Mouse (Mus musculus) hindbrain, embryonic 15.5 days (tissue): ENCODE results near the gene Tnni2. TPM values are rescaled to one million over a fixed set of nuclear protein-coding genes. Genes with fewer than 3 reads are reported as not detected.

ENCODE experiments used
- ATAC-seq: fragments of 200-750 bp; cut with Nextera tagmentation; 2 replicates; pipeline ENCODE4 v1.8.0; 2017; ENCODE audit warnings: low read depth, moderate number of reproducible peaks, moderate TSS enrichment; ENCODE audit not compliant: low FRiP score
- H3K27ac ChIP-seq: fragments of 300-500 bp; sonication (generic); replicated peaks from 2 replicates; pipeline ENCODE4 v1.5.1; 2015; ENCODE audit warnings: mild to moderate bottlenecking, inconsistent platforms
- H3K27me3 ChIP-seq: fragments of 300-500 bp; sonication (generic); 2 replicates; pipeline ENCODE4 v1.6.1; 2015; ENCODE audit warnings: control low read depth, inconsistent platforms
- H3K36me3 ChIP-seq: fragments of 300-500 bp; sonication (generic); 2 replicates; pipeline ENCODE4 v1.6.1; 2015; ENCODE audit warnings: control low read depth, inconsistent platforms
- H3K4me1 ChIP-seq: fragments of 300-500 bp; sonication (generic); replicated peaks from 2 replicates; pipeline ENCODE4 v1.6.1; 2015; ENCODE audit warnings: control low read depth, inconsistent platforms
- H3K4me2 ChIP-seq: fragments of 300-500 bp; sonication (generic); 2 replicates; pipeline ENCODE4 v1.6.1; 2015; ENCODE audit warnings: moderate library complexity, mild to moderate bottlenecking, inconsistent platforms
- H3K4me3 ChIP-seq: fragments of 300-500 bp; sonication (generic); 2 replicates; pipeline ENCODE4 v1.5.1; 2015; ENCODE audit warnings: mild to moderate bottlenecking, inconsistent platforms
- H3K9ac ChIP-seq: fragments of 300-500 bp; sonication (generic); 2 replicates; pipeline ENCODE4 v1.6.1; 2015; ENCODE audit warnings: inconsistent platforms
- H3K9me3 ChIP-seq: fragments of 300-500 bp; sonication (generic); 2 replicates; pipeline ENCODE4 v1.6.1; 2016; ENCODE audit warnings: control low read depth, inconsistent platforms
- WGBS: fragments of 180-500 bp; shearing (Covaris S2); methylation state at CpG from one replicate; pipeline ENCODE4 v1.1.7; 2015; 5-methylcytosine and 5-hydroxymethylcytosine counted together
- polyA plus RNA-seq: library from polyadenylated mRNA; unstranded; fragments of >200 nt; fragmentation: Nextera tagmentation; extraction: Ambion mirVana; gene quantifications from 2 replicates; pipeline ENCODE4 v1.2.1, GENCODE M21; 2015

Tnni2 gene
- polyA plus RNA-seq, 1 experiment from 2014 or later: 0.79 TPM

DNA sequence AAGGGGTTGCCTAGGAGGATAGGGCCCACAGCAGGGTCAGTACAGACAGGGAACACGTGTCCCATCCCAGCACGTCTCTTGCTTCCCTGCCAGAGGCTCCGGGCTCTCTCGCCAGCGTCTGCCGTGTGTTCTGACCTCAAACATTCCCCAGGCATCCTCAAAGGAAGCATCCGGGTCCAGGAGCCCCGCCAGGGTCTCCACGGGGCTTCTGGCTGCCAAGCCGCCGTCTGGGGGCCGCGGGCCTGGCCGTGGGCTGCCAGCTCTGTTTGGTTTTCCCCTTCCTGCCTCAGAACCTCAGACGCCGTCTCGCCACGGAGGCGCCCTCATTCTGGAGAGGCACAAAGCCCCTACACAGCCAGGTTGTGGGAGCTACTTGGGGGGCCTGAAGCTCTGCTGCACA, 8.0 kb upstream of the Tnni2 start:
- Histone ChIP-seq H3K4me2 (no peak overlapping the region), H3K36me3 (no peaks in the 10 kb centered on the region), H3K9me3 (no peaks in the 10 kb centered on the region), H3K27ac (no peak overlapping the region), H3K9ac (no peak overlapping the region), H3K27me3 (no peaks in the 10 kb centered on the region), H3K4me3 (no peak overlapping the region), H3K4me1 (peaks cover 8% of the 10 kb centered on the region)
- 49% methylated on average over 19 of the region's 19 CpGs for WGBS
- ATAC-seq: no peak

DNA sequence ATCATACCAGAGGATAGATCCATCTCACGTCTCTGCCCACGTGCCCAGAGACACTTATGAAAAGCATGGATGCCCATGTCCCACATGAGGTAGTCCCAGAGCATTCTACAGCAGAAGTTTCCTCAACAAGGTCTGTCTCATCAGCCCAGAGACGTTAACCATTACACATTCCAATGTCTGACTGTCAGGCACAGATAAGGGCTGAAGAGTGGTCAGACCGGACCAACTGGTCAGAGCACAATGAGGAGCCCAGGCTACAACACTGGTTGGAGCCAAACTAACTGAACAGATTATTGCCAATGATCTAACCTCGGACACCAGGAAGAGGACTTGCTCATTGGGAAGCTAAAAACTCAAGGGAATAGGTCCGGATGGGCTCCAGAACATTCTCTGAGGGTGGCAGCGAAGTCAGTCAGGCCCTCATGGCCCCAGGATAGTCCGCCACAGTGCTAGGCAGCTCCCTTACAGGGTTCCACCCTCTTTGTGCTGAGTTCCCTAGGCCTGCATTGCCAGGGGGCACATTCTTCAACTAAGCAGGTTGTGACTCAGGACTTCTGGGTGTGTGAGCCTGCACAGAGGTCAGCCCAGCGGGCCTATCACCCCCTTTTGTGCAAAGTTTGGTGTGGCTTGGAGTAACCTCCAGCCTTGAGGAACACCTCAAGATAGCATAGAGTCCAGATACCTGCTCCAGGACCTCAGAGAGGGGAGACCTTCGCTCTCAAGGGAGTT, 7.3 kb upstream of the Tnni2 start, which contains the start of gene Syt8:
TSS of gene Syt8 (plus strand) at position 714 of the 729 bp plus-strand sequence.
- 86% methylated on average over 10 of the region's 10 CpGs for WGBS
- Histone ChIP-seq H3K4me3 (no peak within 1 kb of the TSS), H3K4me2 (no peak within 1 kb of the TSS), H3K27ac (no peak within 1 kb of the TSS), H3K36me3 (no peaks in the 10 kb centered on the region), H3K27me3 (no peaks in the 10 kb centered on the region), H3K4me1 (peaks cover 8% of the 10 kb centered on the region), H3K9ac (no peak within 1 kb of the TSS), H3K9me3 (no peaks in the 10 kb centered on the region)
- no peak for ATAC-seq

DNA sequence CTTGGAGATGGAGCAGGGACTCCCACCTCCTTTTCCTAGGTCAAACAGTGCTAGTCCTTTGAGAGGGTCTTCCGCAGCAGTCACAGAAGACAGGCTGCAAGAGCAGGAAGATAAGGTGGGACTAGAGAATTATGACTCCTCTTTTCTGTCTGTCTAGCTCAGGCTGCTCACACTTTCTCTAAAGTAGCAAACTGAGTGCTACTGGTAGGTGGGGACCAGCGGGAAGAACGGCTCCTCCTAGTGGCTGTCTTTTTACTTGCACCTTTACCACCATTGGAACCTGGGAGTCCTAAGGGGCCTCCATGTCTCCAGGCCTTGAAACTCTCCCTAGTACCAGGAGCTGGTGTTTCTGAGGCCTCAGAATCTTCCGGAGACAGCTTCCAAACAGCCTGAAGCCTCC, 6.1 kb upstream of the Tnni2 start:
- WGBS: 29% methylated on average over 4 of the region's 4 CpGs
- Histone ChIP-seq H3K4me2 (no peak overlapping the region), H3K27me3 (no peaks in the 10 kb centered on the region), H3K9me3 (no peaks in the 10 kb centered on the region), H3K4me3 (no peak overlapping the region), H3K36me3 (no peaks in the 10 kb centered on the region), H3K9ac (no peak overlapping the region), H3K4me1 (peaks cover 2% of the 10 kb centered on the region), H3K27ac (no peak overlapping the region)
- no peak for ATAC-seq

DNA sequence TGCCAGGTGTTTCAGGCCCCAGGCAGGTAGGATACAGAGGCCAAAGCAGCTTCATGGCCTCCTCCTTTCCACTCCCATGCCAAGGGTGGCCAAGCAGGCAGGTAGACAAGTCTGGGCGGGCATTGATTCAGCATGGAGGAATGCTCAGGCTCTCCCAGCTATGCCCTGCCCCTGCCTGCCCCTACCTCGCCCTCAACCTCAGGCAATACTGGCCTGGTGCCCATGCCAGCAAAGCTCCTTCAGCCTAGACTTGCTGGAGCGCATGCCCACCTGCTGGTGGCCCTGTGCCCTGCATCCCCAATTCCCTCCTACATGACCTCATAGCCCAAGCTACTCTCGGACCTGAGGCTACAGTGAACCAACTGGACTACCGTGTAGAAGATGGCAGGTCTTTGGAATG, 4.3 kb upstream of the Tnni2 start:
- H3K36me3 ChIP-seq: no peaks in the 10 kb centered on the region
- no peak overlapping the region for H3K9ac ChIP-seq
- no peak for ATAC-seq
- no peaks in the 10 kb centered on the region for H3K9me3 ChIP-seq
- 84% methylated on average over 5 of the region's 5 CpGs for WGBS
- no peak overlapping the region for H3K4me2 ChIP-seq
- no peak overlapping the region for H3K27ac ChIP-seq
- no peak overlapping the region for H3K4me3 ChIP-seq
- H3K27me3 ChIP-seq: no peaks in the 10 kb centered on the region
- H3K4me1 ChIP-seq: no peaks in the 10 kb centered on the region

DNA sequence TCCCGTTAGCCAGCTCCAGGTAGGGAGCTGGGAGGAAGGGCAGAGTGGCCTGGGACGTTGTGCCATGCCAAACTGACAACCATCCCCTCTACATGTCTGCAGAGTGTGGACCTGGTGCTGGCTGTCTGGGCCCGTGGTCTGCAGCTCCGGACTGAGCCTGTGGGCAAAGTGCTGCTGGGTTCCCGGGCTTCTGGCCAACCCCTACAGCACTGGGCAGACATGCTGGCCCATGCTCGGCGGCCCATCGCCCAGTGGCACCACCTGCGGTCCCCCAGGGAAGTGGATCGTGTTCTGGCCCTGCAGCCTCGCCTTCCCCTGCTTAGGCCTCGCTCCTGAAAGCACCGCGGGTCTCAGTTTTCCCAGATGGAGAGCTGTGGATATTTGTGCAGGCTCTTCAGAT, 1.6 kb upstream of the Tnni2 start:
- Histone ChIP-seq H3K4me1 (no peaks in the 10 kb centered on the region), H3K27ac (no peak overlapping the region), H3K4me2 (no peak overlapping the region), H3K27me3 (no peaks in the 10 kb centered on the region), H3K36me3 (no peaks in the 10 kb centered on the region), H3K9me3 (no peaks in the 10 kb centered on the region), H3K4me3 (no peak overlapping the region), H3K9ac (no peak overlapping the region)
- 82% methylated on average over 14 of the region's 14 CpGs for WGBS
- no peak for ATAC-seq

DNA sequence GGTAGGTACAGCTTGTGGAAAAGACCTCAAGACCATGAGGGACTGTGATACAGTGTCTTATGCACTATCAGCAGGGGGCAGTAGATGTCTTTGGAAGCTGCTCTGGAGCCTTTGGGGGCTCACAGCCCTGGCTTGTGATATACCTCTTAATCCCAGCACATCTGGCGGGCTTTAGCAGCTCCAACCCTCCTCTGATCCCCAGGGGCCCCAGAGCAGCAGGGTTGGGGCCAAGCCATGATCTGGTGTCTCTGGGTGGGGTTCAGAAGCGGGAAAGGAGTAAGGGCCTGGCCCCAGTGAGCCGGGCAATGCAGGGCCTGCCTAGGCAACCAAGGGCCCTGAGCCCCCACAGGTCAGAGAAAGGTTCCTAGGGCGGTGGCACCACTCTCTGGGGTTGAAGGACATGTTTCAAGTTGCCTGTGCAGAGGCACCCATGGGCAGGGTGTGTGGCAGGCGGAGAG, 922 bp upstream of the Tnni2 start:
- no peak overlapping the region for H3K4me2 ChIP-seq
- H3K9ac ChIP-seq: no peak overlapping the region
- no peaks in the 10 kb centered on the region for H3K9me3 ChIP-seq
- peak; percentile 65; the same call in 1 of the 2 replicates for ATAC-seq
- 54% methylated on average over 5 of the region's 5 CpGs for WGBS
- no peaks in the 10 kb centered on the region for H3K36me3 ChIP-seq
- H3K4me3 ChIP-seq: no peak overlapping the region
- no peak overlapping the region for H3K27ac ChIP-seq
- H3K27me3 ChIP-seq: no peaks in the 10 kb centered on the region
- no peaks in the 10 kb centered on the region for H3K4me1 ChIP-seq

DNA sequence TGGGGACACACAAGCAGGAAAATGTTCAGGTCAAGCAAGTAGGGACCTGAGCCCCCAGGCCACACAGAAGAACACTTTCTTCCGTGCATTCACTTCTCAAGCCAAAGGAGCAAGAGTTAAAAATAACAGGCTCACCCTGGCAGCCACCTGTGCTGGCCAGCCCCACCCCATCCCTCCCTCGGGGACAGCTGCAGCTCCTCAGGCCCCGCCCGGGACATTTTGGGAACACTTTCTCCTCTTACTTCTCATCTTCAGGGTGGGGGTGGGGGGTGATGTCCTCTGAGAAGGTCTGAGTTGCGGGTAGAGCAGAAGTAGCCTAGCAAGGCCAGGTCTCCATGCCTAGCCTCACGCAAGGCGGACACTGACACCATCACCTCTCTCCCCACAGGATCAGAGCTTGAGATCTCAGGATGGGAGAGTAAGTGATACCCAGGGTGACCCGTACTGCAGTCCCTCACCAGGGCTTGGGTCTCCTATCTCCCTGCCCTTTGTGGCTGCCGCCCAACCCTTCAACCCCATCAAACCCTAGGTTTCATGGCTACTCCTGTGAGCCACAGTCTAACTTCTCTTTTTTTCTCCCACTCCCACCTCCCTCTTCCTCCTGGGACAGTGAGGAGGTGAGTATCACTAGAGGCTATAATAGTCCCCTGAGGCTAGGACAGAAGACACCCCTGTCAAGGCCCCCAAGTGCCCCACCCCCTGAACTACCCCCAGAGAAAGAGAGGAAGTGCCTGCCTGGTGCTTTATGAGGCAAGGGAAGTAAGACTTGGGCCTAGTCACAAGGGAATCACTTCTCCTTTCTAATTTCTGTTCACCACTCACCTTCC, 686 bp downstream of the Tnni2 start:
- Histone ChIP-seq H3K4me2 (no peak overlapping the region), H3K27ac (no peak overlapping the region), H3K4me1 (no peaks in the 10 kb centered on the region), H3K27me3 (no peaks in the 10 kb centered on the region), H3K4me3 (no peak overlapping the region), H3K36me3 (no peaks in the 10 kb centered on the region), H3K9ac (no peak overlapping the region), H3K9me3 (no peaks in the 10 kb centered on the region)
- no peak for ATAC-seq
- WGBS: 79% methylated on average over 9 of the region's 9 CpGs

DNA sequence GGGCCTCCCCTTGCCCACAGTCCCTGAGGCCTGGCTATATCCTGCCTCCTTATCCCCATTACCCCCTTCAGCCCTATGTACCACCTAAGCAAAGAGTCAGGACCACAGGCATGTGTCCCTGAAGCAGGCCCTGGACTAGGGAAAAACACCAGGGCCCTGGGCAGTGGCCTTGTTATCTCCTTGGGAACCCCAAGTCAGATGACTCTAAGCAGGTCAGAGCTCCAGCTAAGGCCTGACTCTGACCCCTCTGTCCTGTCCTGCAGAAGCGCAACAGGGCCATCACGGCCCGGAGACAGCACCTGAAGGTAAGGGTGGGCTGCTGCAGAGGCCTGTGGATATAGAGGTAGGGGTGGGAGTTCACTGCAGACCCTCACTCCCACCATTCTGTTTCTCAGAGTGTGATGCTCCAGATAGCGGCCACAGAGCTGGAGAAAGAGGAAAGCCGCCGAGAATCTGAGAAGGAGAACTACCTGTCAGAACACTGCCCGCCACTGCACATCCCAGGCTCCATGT, 1.4 kb downstream of the Tnni2 start:
- no peak overlapping the region for H3K4me3 ChIP-seq
- no peak overlapping the region for H3K4me2 ChIP-seq
- no peaks in the 10 kb centered on the region for H3K27me3 ChIP-seq
- H3K36me3 ChIP-seq: no peaks in the 10 kb centered on the region
- H3K27ac ChIP-seq: no peak overlapping the region
- H3K4me1 ChIP-seq: no peaks in the 10 kb centered on the region
- whole genome bisulfite sequencing: 94% methylated on average over 7 of the region's 7 CpGs
- H3K9ac ChIP-seq: no peak overlapping the region
- no peak for ATAC-seq
- H3K9me3 ChIP-seq: no peaks in the 10 kb centered on the region

DNA sequence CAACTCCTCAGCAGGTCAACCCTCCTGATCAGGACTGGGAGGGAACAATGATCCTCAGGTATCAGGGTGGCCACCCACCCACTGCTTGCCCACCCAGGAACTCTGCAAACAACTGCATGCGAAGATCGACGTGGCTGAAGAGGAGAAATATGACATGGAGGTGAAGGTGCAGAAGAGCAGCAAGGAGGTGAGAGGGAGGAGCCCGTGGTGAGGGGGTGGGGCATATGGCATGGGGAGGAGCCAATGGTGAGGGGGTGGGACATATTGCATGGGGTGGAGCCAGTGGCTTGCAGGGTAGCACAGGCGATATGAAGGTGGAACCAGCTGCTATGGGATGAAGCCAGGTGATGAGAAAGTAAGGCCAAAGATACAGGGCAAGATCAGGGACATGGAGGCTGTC, 1.9 kb downstream of the Tnni2 start:
- Histone ChIP-seq H3K4me1 (no peaks in the 10 kb centered on the region), H3K9ac (no peak overlapping the region), H3K9me3 (no peaks in the 10 kb centered on the region), H3K36me3 (no peaks in the 10 kb centered on the region), H3K4me3 (no peak overlapping the region), H3K27ac (no peak overlapping the region), H3K4me2 (no peak overlapping the region), H3K27me3 (no peaks in the 10 kb centered on the region)
- ATAC-seq: no peak
- WGBS: 81% methylated on average over 5 of the region's 5 CpGs

DNA sequence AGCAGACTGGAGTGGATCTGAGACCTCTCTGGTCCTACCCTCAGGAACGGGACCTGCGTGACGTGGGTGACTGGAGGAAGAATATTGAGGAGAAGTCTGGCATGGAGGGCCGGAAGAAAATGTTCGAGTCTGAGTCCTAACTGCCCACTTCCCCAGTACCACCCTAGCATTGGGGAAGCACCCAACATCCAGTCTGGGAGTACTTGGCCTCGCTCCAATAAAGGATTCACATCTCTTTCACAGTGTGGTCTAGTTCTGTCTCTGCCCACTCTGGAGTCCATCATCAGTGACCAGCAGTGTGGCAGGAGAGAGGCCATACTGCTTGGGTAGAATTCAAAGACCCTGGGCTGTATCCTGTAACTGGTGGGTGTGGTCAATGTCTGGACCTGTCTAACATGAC, 2.6 kb downstream of the Tnni2 start:
- Histone ChIP-seq H3K27ac (no peak overlapping the region), H3K4me3 (no peak overlapping the region), H3K4me2 (no peak overlapping the region), H3K9ac (no peak overlapping the region), H3K9me3 (no peaks in the 10 kb centered on the region), H3K27me3 (no peaks in the 10 kb centered on the region), H3K36me3 (no peaks in the 10 kb centered on the region), H3K4me1 (no peaks in the 10 kb centered on the region)
- 91% methylated on average over 6 of the region's 6 CpGs for WGBS
- ATAC-seq: no peak

DNA sequence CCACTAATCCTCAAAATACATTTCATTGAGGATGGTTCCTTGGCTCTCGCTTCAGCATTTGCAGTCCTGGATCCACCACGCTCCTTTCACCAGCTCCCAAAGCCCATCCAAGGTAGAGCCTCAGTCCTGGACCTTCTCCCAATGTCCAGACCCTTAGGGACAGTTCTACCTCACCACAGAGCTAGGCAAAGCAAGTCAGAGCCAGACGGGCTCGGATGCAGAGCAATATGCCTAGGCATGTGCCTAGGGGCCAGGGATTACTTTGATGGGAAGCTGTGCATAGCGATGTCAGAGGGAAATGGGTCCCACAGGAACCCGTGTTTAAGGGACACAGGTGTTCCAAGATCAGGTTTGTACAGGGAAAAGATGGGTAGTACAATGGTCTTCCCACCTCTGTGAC, 3.7 kb downstream of the Tnni2 start:
- Histone ChIP-seq H3K4me2 (no peak overlapping the region), H3K27ac (no peak overlapping the region), H3K4me3 (no peak overlapping the region), H3K9ac (no peak overlapping the region), H3K36me3 (no peaks in the 10 kb centered on the region), H3K27me3 (no peaks in the 10 kb centered on the region), H3K4me1 (no peaks in the 10 kb centered on the region), H3K9me3 (no peaks in the 10 kb centered on the region)
- WGBS: 94% methylated on average over 6 of the region's 6 CpGs
- ATAC-seq: no peak

DNA sequence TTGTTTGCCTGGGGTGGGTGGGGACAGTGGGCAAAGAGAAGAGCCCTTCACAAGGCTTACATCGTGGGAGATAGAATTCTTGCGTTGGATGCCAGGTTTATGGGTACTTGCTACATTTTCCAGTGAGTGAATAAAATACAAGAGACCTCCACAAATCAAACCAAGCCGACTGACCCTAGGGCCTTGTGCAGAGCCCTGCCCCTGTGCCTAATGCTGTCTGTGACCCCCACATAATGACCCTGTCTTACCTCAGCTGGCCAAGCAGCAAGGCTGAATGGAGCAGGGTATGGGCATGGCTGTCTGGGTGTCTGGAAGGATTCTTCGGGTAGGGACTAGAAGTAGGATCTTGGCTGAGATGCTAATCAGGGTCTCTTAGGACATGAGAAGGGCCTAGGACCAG, 4.7 kb downstream of the Tnni2 start:
- Histone ChIP-seq H3K4me1 (no peaks in the 10 kb centered on the region), H3K36me3 (no peaks in the 10 kb centered on the region), H3K27me3 (no peaks in the 10 kb centered on the region), H3K9ac (no peak overlapping the region), H3K9me3 (no peaks in the 10 kb centered on the region), H3K4me3 (no peak overlapping the region), H3K4me2 (no peak overlapping the region), H3K27ac (no peak overlapping the region)
- WGBS: 94% methylated on average over 4 of the region's 4 CpGs
- ATAC-seq: no peak
